Mouse (Mus musculus): ENCODE data around the gene Med25. TPM values are rescaled to one million over a fixed set of nuclear protein-coding genes. Genes with fewer than 3 reads are reported as not detected.
A peak's percentile ranks its signal among the peaks of the same experiment; 100 is the strongest.

Med25 gene
- polyA plus RNA-seq (2011; ENCODE audit: insufficient read length, low read depth, missing spikeins) = 33.4 and 42.8 TPM in 2 replicates

DNA sequence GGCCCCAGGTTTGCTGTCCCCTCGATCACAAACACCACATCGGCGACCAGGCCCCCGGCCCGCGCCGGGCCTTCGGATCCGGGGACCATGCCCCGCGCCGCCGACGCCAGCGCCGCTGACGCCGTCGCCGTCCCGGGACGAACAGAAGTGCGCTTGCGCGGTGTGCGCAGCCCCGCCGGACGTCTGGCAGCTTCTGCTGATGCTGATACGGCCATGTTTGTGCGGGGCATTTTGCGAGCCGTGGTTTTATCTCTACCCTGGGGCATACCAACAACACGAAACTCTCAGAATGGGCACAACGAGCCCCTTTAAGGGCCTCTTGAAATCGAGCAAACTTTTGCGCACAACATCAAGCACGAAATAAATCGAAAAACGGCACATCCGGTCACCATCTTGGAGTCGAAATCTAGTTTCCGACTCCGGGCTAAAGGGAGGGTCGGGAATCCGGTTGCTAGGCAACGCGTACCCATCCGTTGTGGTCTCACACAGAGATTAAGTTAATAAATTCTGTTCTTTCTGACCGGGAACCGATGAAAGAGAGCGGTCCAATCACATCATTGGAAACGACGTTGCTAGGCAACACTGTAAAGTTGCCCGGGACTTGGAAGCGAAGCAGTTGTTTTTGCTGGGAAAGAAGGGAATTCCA, at the start of gene Med25:
Gene Med25, minus strand, starts transcription at position 437 of the 646 bp plus-strand sequence.
- TF ChIP-seq CTCF (IDR thresholded peaks at IDR 0.05; ENCODE audit: borderline replicate concordance, insufficient read depth, low read length) = no peak
- TF ChIP-seq POLR2A (IDR thresholded peaks at IDR 0.05; ENCODE audit: low read depth, low read length) = peak; percentile 74
- H3K4me1 ChIP-seq (ENCODE audit: control insufficient read depth, insufficient read depth, low read length) = peaks cover 6% of the 10 kb centered on the region; the same call in 1 of the 2 replicates

DNA sequence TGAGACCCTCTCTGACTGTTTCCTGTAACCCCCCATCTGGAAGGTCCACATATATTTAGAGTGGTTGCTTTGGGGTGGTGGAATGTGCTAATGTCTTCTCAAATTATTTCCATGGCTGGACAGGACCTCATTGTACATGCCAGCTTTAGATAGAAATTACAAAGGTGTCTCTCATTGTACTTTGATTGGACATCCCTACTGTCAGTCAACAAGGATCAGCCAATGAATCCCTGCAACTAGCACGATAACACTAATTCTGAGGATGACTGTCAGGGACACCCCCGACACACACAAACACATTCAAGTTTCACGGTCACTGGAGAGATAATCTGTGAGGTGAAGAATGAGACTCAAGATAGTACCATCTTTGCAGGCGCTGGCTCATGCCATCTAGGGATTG, 46.2 kb upstream of the Med25 start:
- Histone ChIP-seq H3K27ac (ENCODE audit: insufficient read depth, low read length) (no peak overlapping the region), H3K4me1 (ENCODE audit: control insufficient read depth, insufficient read depth, low read length) (no peaks in the 10 kb centered on the region), H3K4me3 (ENCODE audit: insufficient read depth, low read length) (no peak overlapping the region)
- TF ChIP-seq CTCF (IDR thresholded peaks at IDR 0.05; ENCODE audit: borderline replicate concordance, insufficient read depth, low read length) (no peak), POLR2A (IDR thresholded peaks at IDR 0.05; ENCODE audit: low read depth, low read length) (no peak)

More for the DNA sequence above, at the start of gene Med25:
- peak within 1 kb of the TSS; percentile 92 for H3K4me3 ChIP-seq (ENCODE audit: insufficient read depth, low read length)
- H3K27ac ChIP-seq (ENCODE audit: insufficient read depth, low read length) = peak within 1 kb of the TSS; percentile 95

DNA sequence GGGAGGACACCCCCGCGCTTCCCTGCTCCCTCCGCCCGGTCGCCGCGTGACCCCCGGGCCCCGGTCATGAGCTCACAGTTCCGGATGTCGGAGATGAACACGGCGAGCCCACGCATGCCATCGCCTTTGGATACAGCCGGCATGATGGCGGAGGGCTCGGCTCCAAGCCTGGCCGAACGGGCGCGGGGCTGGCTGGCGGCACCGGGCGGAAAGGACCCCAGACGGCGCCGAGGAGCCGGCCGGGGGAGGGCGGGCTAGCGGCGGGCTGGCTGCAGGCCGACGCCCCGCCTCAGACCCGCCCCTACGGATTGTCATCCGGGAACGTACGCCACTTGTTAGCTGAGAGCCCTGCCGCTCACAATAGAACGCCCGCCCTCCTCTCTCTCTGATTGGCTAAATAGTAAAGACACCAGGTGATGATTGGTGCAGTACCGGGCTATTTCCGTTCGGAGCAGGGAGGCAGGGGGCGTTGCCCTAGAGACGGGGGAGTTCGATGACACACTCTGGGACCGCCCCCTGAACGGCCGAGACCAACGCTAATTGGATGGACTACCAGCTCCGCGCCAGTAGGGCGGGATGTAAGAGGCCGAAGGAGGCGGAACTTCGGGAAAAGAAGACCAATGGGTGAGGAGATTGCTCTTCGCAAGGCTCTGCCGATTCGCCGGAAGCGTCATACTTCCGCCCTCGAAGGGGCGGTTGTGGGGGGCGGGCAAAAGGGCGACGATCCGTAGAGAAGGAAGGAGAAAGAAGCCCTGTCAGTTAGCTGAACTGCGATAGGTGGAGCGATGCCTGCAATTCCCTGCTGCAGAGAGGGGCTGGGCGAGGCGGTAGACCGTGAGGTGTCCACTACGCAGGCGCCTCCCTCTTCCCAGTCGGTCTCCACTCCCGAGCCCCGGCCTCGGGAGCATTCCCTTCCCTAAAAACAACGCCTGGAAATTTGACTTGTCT, 37.0 kb upstream of the Med25 start, which contains the start of gene Ap2a1:
Gene Ap2a1, minus strand, starts transcription at position 293 of the 948 bp plus-strand sequence.
- no peak for TF ChIP-seq CTCF (IDR thresholded peaks at IDR 0.05; ENCODE audit: borderline replicate concordance, insufficient read depth, low read length)
- peak; percentile 85 for TF ChIP-seq POLR2A (IDR thresholded peaks at IDR 0.05; ENCODE audit: low read depth, low read length)
- Histone ChIP-seq H3K4me3 (ENCODE audit: insufficient read depth, low read length) (peak within 1 kb of the TSS; percentile 79), H3K4me1 (ENCODE audit: control insufficient read depth, insufficient read depth, low read length) (0 out of 2 replicates have a peak, but pooled peaks cover 5% of the 10 kb centered on the region), H3K27ac (ENCODE audit: insufficient read depth, low read length) (peak within 1 kb of the TSS; percentile 83)

DNA sequence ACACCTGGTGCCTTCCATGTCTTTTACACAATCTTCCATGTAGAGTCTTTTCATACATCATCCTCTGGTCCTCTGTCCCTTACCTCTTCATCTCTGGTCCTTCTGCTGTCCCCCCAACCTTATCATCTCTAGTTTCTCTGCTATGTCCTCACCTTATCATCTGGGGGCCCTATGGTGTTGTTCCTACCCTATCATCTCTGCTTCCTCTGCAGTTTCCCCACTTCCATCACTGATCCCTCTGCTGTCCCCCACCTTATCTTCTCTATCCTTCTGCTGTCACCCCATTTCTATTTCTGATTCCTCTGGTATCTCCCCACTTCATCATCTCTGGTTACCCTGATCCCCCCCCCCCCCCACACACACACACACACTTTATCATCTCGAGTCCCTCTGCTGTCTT, 36.1 kb upstream of the Med25 start:
- 0 out of 2 replicates have a peak, but pooled peaks cover 5% of the 10 kb centered on the region for H3K4me1 ChIP-seq (ENCODE audit: control insufficient read depth, insufficient read depth, low read length)
- H3K4me3 ChIP-seq (ENCODE audit: insufficient read depth, low read length) = peak overlapping the region; percentile 79
- no peak overlapping the region for H3K27ac ChIP-seq (ENCODE audit: insufficient read depth, low read length)
- TF ChIP-seq POLR2A (IDR thresholded peaks at IDR 0.05; ENCODE audit: low read depth, low read length) (no peak), CTCF (IDR thresholded peaks at IDR 0.05; ENCODE audit: borderline replicate concordance, insufficient read depth, low read length) (no peak)

- Histone ChIP-seq H3K27ac (ENCODE audit: insufficient read depth, low read length) (no peak overlapping the region), H3K4me3 (ENCODE audit: insufficient read depth, low read length) (no peak overlapping the region), H3K4me1 (ENCODE audit: control insufficient read depth, insufficient read depth, low read length) (0 out of 2 replicates have a peak, but pooled peaks cover 3% of the 10 kb centered on the region)
- TF ChIP-seq CTCF (IDR thresholded peaks at IDR 0.05; ENCODE audit: borderline replicate concordance, insufficient read depth, low read length) (peak; percentile 42; the same call in 1 of the 2 replicates), POLR2A (IDR thresholded peaks at IDR 0.05; ENCODE audit: low read depth, low read length) (no peak)
Observed at GRCm38 (mm10) chr7:44925468-44925867, 33.0 kb upstream of the Med25 start.

DNA sequence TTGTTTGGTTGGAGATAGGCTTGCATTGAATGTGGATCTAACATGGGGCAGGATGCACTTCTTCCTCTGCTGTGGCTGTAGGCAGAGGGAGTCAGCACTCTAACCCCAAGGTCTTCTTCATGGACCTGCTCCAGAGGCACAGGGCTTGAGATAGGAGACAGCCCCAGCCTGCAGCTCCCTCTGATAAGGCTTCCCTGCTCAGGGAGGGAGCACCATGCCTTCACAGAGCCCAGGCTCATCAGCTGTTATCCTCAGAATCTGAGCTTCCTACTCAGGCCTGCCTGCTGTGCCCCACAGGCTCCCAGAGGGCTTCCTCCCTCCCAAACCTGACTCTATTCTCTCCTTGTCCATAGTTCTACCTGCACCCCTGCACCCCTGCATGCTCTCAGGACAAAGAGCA, 30.0 kb upstream of the Med25 start:
- no peaks in the 10 kb centered on the region; the same call in 1 of the 2 replicates for H3K4me1 ChIP-seq (ENCODE audit: control insufficient read depth, insufficient read depth, low read length)
- no peak overlapping the region for H3K4me3 ChIP-seq (ENCODE audit: insufficient read depth, low read length)
- H3K27ac ChIP-seq (ENCODE audit: insufficient read depth, low read length) = no peak overlapping the region
- no peak for TF ChIP-seq CTCF (IDR thresholded peaks at IDR 0.05; ENCODE audit: borderline replicate concordance, insufficient read depth, low read length)

DNA sequence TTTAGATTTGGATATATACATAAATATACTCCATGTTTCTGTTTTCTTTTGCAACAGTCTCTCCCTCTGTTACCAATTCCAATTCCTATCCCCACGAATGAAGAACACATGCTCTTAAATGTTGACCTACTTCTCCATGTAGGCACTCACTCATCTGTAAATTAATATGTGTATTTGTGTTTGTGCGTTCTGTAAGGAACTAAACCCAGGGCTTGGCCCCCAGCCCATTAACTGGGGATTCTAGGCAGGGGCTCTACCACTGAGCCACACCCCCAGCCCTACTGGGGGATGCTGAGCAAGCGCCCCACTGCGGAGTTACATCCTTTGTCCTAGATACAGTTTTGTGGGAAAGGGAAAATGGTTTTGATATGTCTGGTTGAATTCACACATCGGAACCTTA, 26.6 kb upstream of the Med25 start:
- no peak overlapping the region for H3K27ac ChIP-seq (ENCODE audit: insufficient read depth, low read length)
- no peak overlapping the region for H3K4me3 ChIP-seq (ENCODE audit: insufficient read depth, low read length)
- H3K4me1 ChIP-seq (ENCODE audit: control insufficient read depth, insufficient read depth, low read length) = no peaks in the 10 kb centered on the region; the same call in 1 of the 2 replicates
- TF ChIP-seq POLR2A (IDR thresholded peaks at IDR 0.05; ENCODE audit: low read depth, low read length) (no peak), CTCF (IDR thresholded peaks at IDR 0.05; ENCODE audit: borderline replicate concordance, insufficient read depth, low read length) (no peak)

DNA sequence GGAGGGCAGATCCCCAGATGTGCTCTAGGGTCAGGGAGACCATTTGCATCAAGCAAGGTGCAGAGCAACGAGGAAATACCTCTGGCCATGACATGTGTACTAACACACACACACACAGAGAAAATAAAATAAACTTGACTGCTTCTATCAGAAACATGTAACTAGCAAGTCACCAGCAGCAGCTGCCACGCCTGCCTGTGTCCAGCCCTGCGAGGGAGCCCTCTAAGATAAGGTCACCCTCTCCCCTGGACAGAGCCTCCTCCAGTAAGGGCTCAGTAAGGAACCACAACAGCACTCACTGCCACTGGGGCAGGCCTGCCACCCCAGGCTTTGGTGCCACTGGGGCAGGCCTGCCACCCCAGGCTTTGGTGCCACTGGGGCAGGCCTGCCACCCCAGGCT, 25.7 kb upstream of the Med25 start:
- no peaks in the 10 kb centered on the region; the same call in 1 of the 2 replicates for H3K4me1 ChIP-seq (ENCODE audit: control insufficient read depth, insufficient read depth, low read length)
- H3K27ac ChIP-seq (ENCODE audit: insufficient read depth, low read length) = no peak overlapping the region
- TF ChIP-seq CTCF (IDR thresholded peaks at IDR 0.05; ENCODE audit: borderline replicate concordance, insufficient read depth, low read length) (no peak), POLR2A (IDR thresholded peaks at IDR 0.05; ENCODE audit: low read depth, low read length) (no peak)
- no peak overlapping the region for H3K4me3 ChIP-seq (ENCODE audit: insufficient read depth, low read length)

DNA sequence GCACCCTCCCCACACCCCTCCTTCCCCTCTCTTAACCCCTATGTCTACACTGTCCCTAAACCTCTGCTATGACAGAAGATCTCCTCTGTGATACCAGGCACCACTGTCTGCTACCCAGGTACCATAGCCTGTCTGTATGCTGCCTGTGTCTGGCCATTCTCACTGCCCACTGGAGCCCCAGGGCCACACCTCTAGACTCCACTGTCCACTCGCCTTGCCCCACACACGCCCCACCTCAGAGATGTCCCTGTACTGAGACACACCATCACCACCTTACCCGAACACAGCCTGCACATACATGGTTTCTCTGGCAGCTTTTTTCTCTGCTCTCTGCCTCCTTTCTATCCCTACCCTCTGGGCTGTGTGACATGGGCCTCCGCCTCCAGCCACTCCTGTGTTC, 24.4 kb upstream of the Med25 start:
- Histone ChIP-seq H3K27ac (ENCODE audit: insufficient read depth, low read length) (no peak overlapping the region), H3K4me3 (ENCODE audit: insufficient read depth, low read length) (no peak overlapping the region), H3K4me1 (ENCODE audit: control insufficient read depth, insufficient read depth, low read length) (no peaks in the 10 kb centered on the region; the same call in 1 of the 2 replicates)
- TF ChIP-seq CTCF (IDR thresholded peaks at IDR 0.05; ENCODE audit: borderline replicate concordance, insufficient read depth, low read length) = no peak
